Mouse (Mus musculus) forebrain, postnatal 0 days (tissue): ENCODE results near the gene Pik3c2g. TPM values are rescaled to one million over a fixed set of nuclear protein-coding genes. Genes with fewer than 3 reads are reported as not detected.

ENCODE experiments used
- ATAC-seq: fragments of 200-750 bp; cut with Nextera tagmentation; 2 replicates; pipeline ENCODE4 v1.8.0; 2017; ENCODE audit warnings: mild to moderate bottlenecking, moderate library complexity
- DNase-seq: peaks from one replicate; pipeline ENCODE4 v3.0.0-alpha.2; 2015
- H3K27ac ChIP-seq: fragments of 300-500 bp; sonication (generic); 2 replicates; pipeline ENCODE4 v1.5.1; 2014; ENCODE audit warnings: low read depth, mild to moderate bottlenecking, antibody characterized with exemption, low read length, moderate library complexity, mixed read lengths
- H3K27me3 ChIP-seq: fragments of 300-500 bp; sonication (generic); 2 replicates; pipeline ENCODE4 v1.6.1; 2014; ENCODE audit warnings: mild to moderate bottlenecking, low read length, mixed read lengths; ENCODE audit not compliant: insufficient read depth
- H3K36me3 ChIP-seq: fragments of 300-500 bp; sonication (generic); 2 replicates; pipeline ENCODE4 v1.6.1; 2014; ENCODE audit warnings: mild to moderate bottlenecking, moderate library complexity; ENCODE audit not compliant: insufficient read depth
- H3K4me1 ChIP-seq: fragments of 300-500 bp; sonication (generic); 2 replicates; pipeline ENCODE4 v1.6.1; 2014; ENCODE audit warnings: antibody characterized with exemption; ENCODE audit not compliant: insufficient read depth
- H3K4me2 ChIP-seq: fragments of 300-500 bp; sonication (generic); 2 replicates; pipeline ENCODE4 v1.6.1; 2014; ENCODE audit warnings: low read depth, mild to moderate bottlenecking, moderate library complexity
- H3K4me3 ChIP-seq: fragments of 300-500 bp; sonication (generic); 2 replicates; pipeline ENCODE4 v1.5.1; 2014; ENCODE audit warnings: low read depth, low read length, mixed read lengths
- H3K9ac ChIP-seq: fragments of 300-500 bp; sonication (generic); 2 replicates; pipeline ENCODE4 v1.6.1; 2014; ENCODE audit warnings: mild to moderate bottlenecking
- H3K9me3 ChIP-seq: fragments of 300-500 bp; sonication (generic); 2 replicates; pipeline ENCODE4 v1.6.1; 2016; ENCODE audit warnings: low read length
- CTCF ChIP-seq: sonication (generic); IDR thresholded peaks from 2 replicates; pipeline ENCODE4 v1.5.1; 2016; ENCODE audit warnings: antibody characterized with exemption, control low read depth, low read depth
- WGBS: fragments of 180-500 bp; shearing (Covaris S2); extraction: QIAGEN DNeasy Blood & Tissue Kit; methylation state at CpG from one replicate; pipeline ENCODE4 v1.1.7; 2014; 5-methylcytosine and 5-hydroxymethylcytosine counted together
- polyA plus RNA-seq: library from polyadenylated mRNA; unstranded; fragments of >200 nt; fragmentation: Nextera tagmentation; extraction: Ambion mirVana; gene quantifications from 2 replicates; pipeline ENCODE4 v1.2.1, GENCODE M21; 2015
- total RNA-seq: library from RNA; depleted of rRNA; stranded (reverse); fragments of >200 nt; gene quantifications from 2 replicates; pipeline ENCODE4 v1.2.3, GENCODE M21; 2014

The Pik3c2g gene
- total and polyA plus RNA-seq, 2 experiments from 2014 or later = 0.39 TPM; not detected in 1

- 88% methylated on average over 2 of the region's 2 CpGs for WGBS
- ATAC-seq (no peak), DNase-seq (no peak)
- Histone ChIP-seq H3K9me3 (no peaks in the 10 kb centered on the region), H3K9ac (no peak overlapping the region), H3K27ac (no peak overlapping the region), H3K4me1 (no peaks in the 10 kb centered on the region), H3K4me3 (no peak overlapping the region), H3K36me3 (no peaks in the 10 kb centered on the region), H3K4me2 (no peak overlapping the region), H3K27me3 (no peaks in the 10 kb centered on the region)
- no peak for TF ChIP-seq CTCF
These were observed 163.6 kb downstream of the Pik3c2g start for GRCm38 (mm10) chr6:139750599-139750998.

- H3K9me3 ChIP-seq = no peaks in the 10 kb centered on the region
- no peak for TF ChIP-seq CTCF
- ATAC-seq = no peak; the same call in 1 of the 2 replicates
- no peak overlapping the region for H3K4me3 ChIP-seq
- DNase-seq = peak; percentile 30
- no peaks in the 10 kb centered on the region for H3K27me3 ChIP-seq
- H3K27ac ChIP-seq = no peak overlapping the region
- no peaks in the 10 kb centered on the region for H3K4me1 ChIP-seq
- no peaks in the 10 kb centered on the region for H3K36me3 ChIP-seq
- WGBS = 43% methylated on average over 3 of the region's 3 CpGs
- no peak overlapping the region for H3K9ac ChIP-seq
- no peak overlapping the region for H3K4me2 ChIP-seq
These were observed 164.0 kb downstream of the Pik3c2g start for GRCm38 (mm10) chr6:139751022-139751421.

GRCm38 (mm10) chr6:139757876-139758275 lies 170.9 kb downstream of the Pik3c2g start:
- Histone ChIP-seq H3K36me3 (no peaks in the 10 kb centered on the region), H3K27ac (no peak overlapping the region), H3K4me3 (no peak overlapping the region), H3K27me3 (no peaks in the 10 kb centered on the region), H3K9me3 (no peaks in the 10 kb centered on the region), H3K9ac (no peak overlapping the region), H3K4me1 (no peaks in the 10 kb centered on the region), H3K4me2 (no peak overlapping the region)
- DNase-seq (no peak), ATAC-seq (no peak)
- no peak for TF ChIP-seq CTCF
- 92% methylated on average over 8 of the region's 8 CpGs for WGBS

DNA sequence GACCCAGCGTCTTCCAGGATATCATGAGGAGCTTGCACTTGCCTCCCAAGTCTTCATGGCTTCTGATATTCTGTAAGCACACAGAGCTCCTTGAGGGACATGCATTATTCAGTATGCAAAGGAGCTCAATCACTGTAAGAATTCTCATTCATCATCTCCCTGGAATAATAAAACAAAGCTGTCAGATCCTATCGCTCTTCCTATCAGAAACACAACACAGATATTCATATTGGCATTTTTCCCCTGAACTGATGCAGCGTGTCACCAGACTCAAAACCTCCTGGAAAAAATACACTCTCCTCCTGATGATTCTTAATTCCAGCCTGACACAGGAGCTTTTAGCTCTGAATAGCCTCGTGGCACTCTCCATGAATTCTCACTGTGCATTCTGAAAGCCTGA lies 174.0 kb downstream of the Pik3c2g start:
- no peak overlapping the region for H3K9ac ChIP-seq
- TF ChIP-seq CTCF = no peak
- no peak overlapping the region for H3K27ac ChIP-seq
- no peak overlapping the region for H3K4me3 ChIP-seq
- DNase-seq = peak; percentile 41
- 20% methylated on average over 4 of the region's 4 CpGs for WGBS
- no peaks in the 10 kb centered on the region for H3K4me1 ChIP-seq
- no peaks in the 10 kb centered on the region for H3K27me3 ChIP-seq
- no peaks in the 10 kb centered on the region for H3K36me3 ChIP-seq
- peak; percentile 86; the same call in 1 of the 2 replicates for ATAC-seq
- H3K9me3 ChIP-seq = no peaks in the 10 kb centered on the region
- no peak overlapping the region for H3K4me2 ChIP-seq

GRCm38 (mm10) chr6:139764398-139764797 lies 177.4 kb downstream of the Pik3c2g start:
- H3K9me3 ChIP-seq = no peaks in the 10 kb centered on the region
- no peaks in the 10 kb centered on the region for H3K4me1 ChIP-seq
- no peak overlapping the region for H3K4me3 ChIP-seq
- H3K4me2 ChIP-seq = no peak overlapping the region
- no peaks in the 10 kb centered on the region for H3K27me3 ChIP-seq
- no peak for ATAC-seq
- no peak for DNase-seq
- TF ChIP-seq CTCF = no peak
- no peak overlapping the region for H3K9ac ChIP-seq
- H3K27ac ChIP-seq = no peak overlapping the region
- no peaks in the 10 kb centered on the region for H3K36me3 ChIP-seq
- 86% methylated on average over 3 of the region's 3 CpGs for WGBS

- H3K27ac ChIP-seq = no peak overlapping the region
- no peaks in the 10 kb centered on the region for H3K36me3 ChIP-seq
- ATAC-seq (no peak), DNase-seq (no peak)
- no peaks in the 10 kb centered on the region for H3K4me1 ChIP-seq
- H3K27me3 ChIP-seq = no peaks in the 10 kb centered on the region
- H3K9me3 ChIP-seq = no peaks in the 10 kb centered on the region
- H3K9ac ChIP-seq = no peak overlapping the region
- no peak overlapping the region for H3K4me3 ChIP-seq
- TF ChIP-seq CTCF = no peak
- no peak overlapping the region for H3K4me2 ChIP-seq
- WGBS = 93% methylated on average over 7 of the region's 7 CpGs
These were observed 182.9 kb downstream of the Pik3c2g start for GRCm38 (mm10) chr6:139769744-139770473.

DNA sequence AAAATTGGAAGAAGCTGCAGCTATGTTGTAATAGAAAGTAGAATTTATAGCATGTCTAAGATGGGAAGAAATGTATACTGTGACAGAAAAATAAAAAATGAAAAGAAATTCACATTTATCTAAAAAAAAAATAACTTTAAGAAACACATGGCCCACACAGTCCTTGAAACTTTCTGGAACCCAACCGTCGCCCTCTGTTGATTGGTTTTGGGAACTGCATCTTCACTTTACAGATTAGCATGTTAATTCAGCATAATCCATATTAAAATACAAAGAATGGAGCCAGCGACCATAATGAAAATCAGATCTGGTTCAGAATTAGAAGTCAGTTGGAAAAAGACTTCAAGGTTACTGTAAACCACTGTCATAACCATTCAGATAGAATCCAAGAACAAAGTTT lies 183.5 kb downstream of the Pik3c2g start:
- H3K36me3 ChIP-seq = no peaks in the 10 kb centered on the region
- no peak overlapping the region for H3K27ac ChIP-seq
- H3K4me1 ChIP-seq = no peaks in the 10 kb centered on the region
- H3K9ac ChIP-seq = no peak overlapping the region
- DNase-seq = peak; percentile 40
- ATAC-seq = peak; percentile 10; the same call in 1 of the 2 replicates
- WGBS = 40% methylated on average over 3 of the region's 3 CpGs
- no peaks in the 10 kb centered on the region for H3K9me3 ChIP-seq
- no peak overlapping the region for H3K4me3 ChIP-seq
- H3K27me3 ChIP-seq = no peaks in the 10 kb centered on the region
- H3K4me2 ChIP-seq = no peak overlapping the region
- TF ChIP-seq CTCF = peak; percentile 47
